Mouse (Mus musculus): ENCODE data around the gene Rgl2.

GRCm38 (mm10) chr17:33947430-33948089 is 18.2 kb downstream of the Rgl2 start:
- TF ChIP-seq CTCF (IDR thresholded peaks at IDR 0.05; ENCODE audit: borderline replicate concordance, control insufficient read depth, extremely low read depth, insufficient read depth, low read length, poor library complexity) (no peak), POLR2A (IDR thresholded peaks at IDR 0.05; ENCODE audit: control insufficient read depth, extremely low read depth, insufficient read depth, low read length, poor library complexity) (no peak)

All from thymus, adult 2 months (tissue).